Mouse (Mus musculus): ENCODE measurements around the gene Hdac10. TPM values are rescaled to one million over a fixed set of nuclear protein-coding genes. Genes with fewer than 3 reads are reported as not detected.

The Hdac10 gene
- 12.0 TPM for polyA plus RNA-seq (2014; fragmentation: Illumina TruSeq; extraction: RNeasy Lipid Tissue Mini Kit (QIAGEN cat#74804); ENCODE audit: low read depth, low replicate concordance)

GRCm38 (mm10) chr15:89128382-89129350 lies at the start of gene Hdac10:
Hdac10 (minus strand) TSS chr15:89128700.

GRCm38 (mm10) chr15:89149271-89150040 lies 21.0 kb upstream of the Hdac10 start, which contains the start of gene Mapk11:
Mapk11 (minus strand) TSS chr15:89149628.

DNA sequence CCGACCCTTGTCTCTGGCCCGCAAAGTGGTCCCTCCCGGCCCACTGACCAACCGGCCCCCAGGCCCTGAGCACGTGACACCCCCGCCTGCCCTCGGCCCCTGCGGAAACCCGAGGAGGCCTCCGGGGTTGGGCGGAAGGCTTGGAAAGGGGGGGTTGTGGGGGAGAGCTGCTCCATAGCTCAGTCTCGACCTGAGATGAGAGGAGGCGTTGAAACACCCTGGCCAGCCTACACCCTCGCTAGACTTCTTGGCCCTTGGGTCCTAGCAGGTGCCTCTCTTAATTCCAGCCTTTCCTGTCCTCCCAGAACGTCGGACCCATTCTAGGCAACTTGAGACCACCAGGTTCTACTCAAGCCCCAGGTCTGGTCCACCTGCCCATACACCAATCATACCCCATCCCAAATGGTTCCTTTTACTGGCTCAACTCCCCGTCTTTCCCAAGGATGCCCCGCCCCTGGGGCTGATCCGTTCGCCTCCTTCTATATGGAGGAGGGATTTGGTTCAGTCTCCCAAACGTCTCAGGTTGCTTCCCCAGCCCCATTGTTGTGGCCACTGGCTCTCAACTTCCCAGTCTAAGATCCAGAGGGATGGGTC lies 12.3 kb upstream of the Hdac10 start, which contains the start of gene Mapk12:
TSS of gene Mapk12 (minus strand) at position 45 of the 594 bp plus-strand sequence.

GRCm38 (mm10) chr15:89122649-89123366 lies 5.7 kb downstream of the Hdac10 start, which contains the start of gene Tubgcp6:
Tubgcp6 (minus strand) TSS chr15:89123112.

DNA sequence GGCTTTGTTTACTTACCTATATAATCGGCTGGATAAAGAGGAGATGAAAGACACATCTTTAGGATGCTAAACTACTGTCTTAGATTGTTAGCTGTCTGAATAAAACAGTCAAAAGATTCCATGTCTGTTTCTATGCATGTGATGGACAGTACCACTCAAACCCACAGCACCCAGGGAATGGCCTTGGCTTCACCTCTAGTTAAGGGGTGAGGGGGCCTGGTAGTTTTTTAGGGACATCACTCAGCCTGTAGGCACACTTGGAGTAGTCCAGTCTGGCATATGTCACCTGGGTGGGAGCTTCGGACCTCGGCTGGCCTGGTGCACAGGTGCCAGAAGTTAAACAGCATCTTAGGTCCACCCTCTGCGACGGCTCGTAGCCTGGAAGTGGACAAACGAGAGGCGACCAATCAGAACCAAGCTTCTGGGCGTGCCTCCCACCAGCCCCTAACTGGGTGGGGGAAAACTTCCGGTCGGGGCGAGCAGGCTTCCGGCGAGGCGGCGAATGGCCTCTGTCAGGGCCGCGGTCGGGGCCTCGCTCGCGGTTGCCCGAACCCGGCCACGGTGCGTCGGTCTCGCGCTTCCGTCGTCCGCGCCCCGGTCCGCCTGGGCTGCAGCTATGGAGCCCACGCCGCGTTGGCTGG lies 39.8 kb downstream of the Hdac10 start, which contains the start of gene Selenoo:
TSS of gene Selenoo (plus strand) at position 478 of the 641 bp plus-strand sequence.

DNA sequence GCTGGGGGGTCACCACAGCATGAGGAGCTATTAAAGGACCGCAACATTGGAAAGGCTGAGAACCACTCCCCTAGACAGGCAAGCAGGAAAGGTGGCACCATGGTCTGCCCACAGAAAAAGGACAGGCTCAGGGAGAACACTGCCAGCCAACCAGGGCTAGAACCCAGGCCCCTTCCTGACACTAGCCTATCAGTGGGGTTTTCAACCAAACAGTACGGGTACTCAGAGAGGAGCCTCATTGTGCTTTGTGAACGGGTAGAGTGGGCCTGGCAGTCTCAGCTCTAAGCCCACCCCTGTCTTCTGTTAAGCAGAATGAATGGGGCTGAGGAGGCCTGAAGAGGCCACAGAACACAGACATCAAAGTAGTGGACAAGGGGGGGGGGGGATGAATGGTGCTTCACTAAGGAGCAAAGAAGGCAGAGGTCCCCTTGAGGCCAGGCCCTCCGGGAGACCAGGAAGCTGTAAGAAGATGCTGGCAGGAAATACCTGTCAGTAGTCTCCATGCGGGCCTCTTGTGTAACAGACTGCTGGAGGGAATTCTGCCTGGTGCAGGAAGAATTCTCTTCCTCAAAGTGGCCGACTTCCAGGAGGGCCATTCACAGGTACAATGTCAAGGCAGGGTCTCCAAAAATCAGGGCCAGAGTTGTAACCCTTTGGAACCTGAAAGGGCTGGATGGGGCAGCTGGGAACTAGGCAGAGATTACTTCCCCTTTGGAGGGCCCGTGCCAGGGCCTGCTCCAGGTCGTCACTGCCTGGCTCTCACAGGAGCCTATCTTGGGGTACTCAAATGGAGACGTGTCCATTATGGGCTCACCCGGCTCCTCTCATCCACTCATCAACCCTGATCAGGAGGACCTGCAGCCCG lies 53.7 kb downstream of the Hdac10 start, which contains the start of gene Trabd:
TSS of gene Trabd (plus strand) at position 512 of the 865 bp plus-strand sequence.

Other genes starting within 250 kb of the Hdac10 start
- not detected for gene Ttll8, start 174.3 kb downstream of the Hdac10 start, polyA plus RNA-seq (2014; fragmentation: Illumina TruSeq; extraction: RNeasy Lipid Tissue Mini Kit (QIAGEN cat#74804); ENCODE audit: low read depth, low replicate concordance)
- not detected for gene Mlc1, start 149.7 kb downstream of the Hdac10 start, polyA plus RNA-seq (2014; fragmentation: Illumina TruSeq; extraction: RNeasy Lipid Tissue Mini Kit (QIAGEN cat#74804); ENCODE audit: low read depth, low replicate concordance)
- 68.0 TPM for gene Mov10l1, start 145.8 kb downstream of the Hdac10 start, polyA plus RNA-seq (2014; fragmentation: Illumina TruSeq; extraction: RNeasy Lipid Tissue Mini Kit (QIAGEN cat#74804); ENCODE audit: low read depth, low replicate concordance)
- gene Panx2, start 69.0 kb downstream of the Hdac10 start, polyA plus RNA-seq (2014; fragmentation: Illumina TruSeq; extraction: RNeasy Lipid Tissue Mini Kit (QIAGEN cat#74804); ENCODE audit: low read depth, low replicate concordance), result 1.3 TPM
- gene Trabd, start 53.6 kb downstream of the Hdac10 start, polyA plus RNA-seq (2014; fragmentation: Illumina TruSeq; extraction: RNeasy Lipid Tissue Mini Kit (QIAGEN cat#74804); ENCODE audit: low read depth, low replicate concordance), result 42.8 TPM
- gene Selenoo, start 39.6 kb downstream of the Hdac10 start, polyA plus RNA-seq (2014; fragmentation: Illumina TruSeq; extraction: RNeasy Lipid Tissue Mini Kit (QIAGEN cat#74804); ENCODE audit: low read depth, low replicate concordance), result 18.2 TPM
- gene Tubgcp6, start 5.6 kb downstream of the Hdac10 start, polyA plus RNA-seq (2014; fragmentation: Illumina TruSeq; extraction: RNeasy Lipid Tissue Mini Kit (QIAGEN cat#74804); ENCODE audit: low read depth, low replicate concordance), result 9.0 TPM
- gene Mapk12, start 12.0 kb upstream of the Hdac10 start, polyA plus RNA-seq (2014; fragmentation: Illumina TruSeq; extraction: RNeasy Lipid Tissue Mini Kit (QIAGEN cat#74804); ENCODE audit: low read depth, low replicate concordance), result 34.4 TPM
- gene Mapk11, start 20.9 kb upstream of the Hdac10 start, polyA plus RNA-seq (2014; fragmentation: Illumina TruSeq; extraction: RNeasy Lipid Tissue Mini Kit (QIAGEN cat#74804); ENCODE audit: low read depth, low replicate concordance), result 3.5 TPM
- gene Plxnb2, start 52.1 kb upstream of the Hdac10 start, polyA plus RNA-seq (2014; fragmentation: Illumina TruSeq; extraction: RNeasy Lipid Tissue Mini Kit (QIAGEN cat#74804); ENCODE audit: low read depth, low replicate concordance), result 81.6 TPM
- 16.5 TPM for gene Dennd6b, start 67.8 kb upstream of the Hdac10 start, polyA plus RNA-seq (2014; fragmentation: Illumina TruSeq; extraction: RNeasy Lipid Tissue Mini Kit (QIAGEN cat#74804); ENCODE audit: low read depth, low replicate concordance)
- gene Ppp6r2, start 82.9 kb upstream of the Hdac10 start, polyA plus RNA-seq (2014; fragmentation: Illumina TruSeq; extraction: RNeasy Lipid Tissue Mini Kit (QIAGEN cat#74804); ENCODE audit: low read depth, low replicate concordance), result 49.4 TPM
- gene Sbf1, start 186.6 kb upstream of the Hdac10 start, polyA plus RNA-seq (2014; fragmentation: Illumina TruSeq; extraction: RNeasy Lipid Tissue Mini Kit (QIAGEN cat#74804); ENCODE audit: low read depth, low replicate concordance), result 45.0 TPM
- gene Adm2, start 194.0 kb upstream of the Hdac10 start, polyA plus RNA-seq (2014; fragmentation: Illumina TruSeq; extraction: RNeasy Lipid Tissue Mini Kit (QIAGEN cat#74804); ENCODE audit: low read depth, low replicate concordance), result not detected
- not detected for gene Miox, start 205.7 kb upstream of the Hdac10 start, polyA plus RNA-seq (2014; fragmentation: Illumina TruSeq; extraction: RNeasy Lipid Tissue Mini Kit (QIAGEN cat#74804); ENCODE audit: low read depth, low replicate concordance)
- gene Lmf2, start 227.0 kb upstream of the Hdac10 start, polyA plus RNA-seq (2014; fragmentation: Illumina TruSeq; extraction: RNeasy Lipid Tissue Mini Kit (QIAGEN cat#74804); ENCODE audit: low read depth, low replicate concordance), result 25.2 TPM
- 46.5 TPM for gene Ncaph2, start 227.0 kb upstream of the Hdac10 start, polyA plus RNA-seq (2014; fragmentation: Illumina TruSeq; extraction: RNeasy Lipid Tissue Mini Kit (QIAGEN cat#74804); ENCODE audit: low read depth, low replicate concordance)
- 23.0 TPM for gene Sco2, start 245.1 kb upstream of the Hdac10 start, polyA plus RNA-seq (2014; fragmentation: Illumina TruSeq; extraction: RNeasy Lipid Tissue Mini Kit (QIAGEN cat#74804); ENCODE audit: low read depth, low replicate concordance)
- 0.86 TPM for gene Tymp, start 248.3 kb upstream of the Hdac10 start, polyA plus RNA-seq (2014; fragmentation: Illumina TruSeq; extraction: RNeasy Lipid Tissue Mini Kit (QIAGEN cat#74804); ENCODE audit: low read depth, low replicate concordance)

Measured in heart, adult 10 weeks (tissue).